Mouse (Mus musculus) embryonic fibroblast, embryonic 13.5 days (primary cell): ENCODE measurements around the gene Gpr137.

Experiments used
- CTCF ChIP-seq: IDR thresholded peaks from 2 replicates; pipeline ENCODE4 v1.5.1; 2011; ENCODE audit warnings: mild to moderate bottlenecking, control low read depth, low read length, moderate library complexity, borderline replicate concordance; ENCODE audit not compliant: insufficient read depth
- POLR2A ChIP-seq: IDR thresholded peaks from 2 replicates; pipeline ENCODE4 v1.6.1; 2011; ENCODE audit warnings: low read depth, mild to moderate bottlenecking, control low read depth, low read length, moderate library complexity

DNA sequence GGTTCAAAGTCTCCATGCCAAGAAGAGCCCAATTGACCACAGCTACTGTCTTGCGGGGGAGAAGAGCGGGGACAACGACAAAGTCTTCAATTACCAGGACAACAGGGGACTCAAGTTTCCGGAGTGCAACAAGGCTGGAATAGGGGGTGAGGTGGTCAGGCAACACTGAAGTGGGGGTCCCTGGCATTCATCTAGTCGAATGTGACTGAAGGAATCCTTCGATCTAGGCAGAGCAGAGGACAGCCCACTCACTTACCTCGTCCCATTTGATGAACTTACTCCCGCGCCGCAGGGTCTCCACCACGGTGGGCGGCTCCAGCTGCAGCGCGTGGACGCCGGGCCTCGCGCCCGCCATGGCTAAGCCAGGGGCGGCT lies 27.0 kb upstream of the Gpr137 start:
- TF ChIP-seq POLR2A, result no peak
- TF ChIP-seq CTCF, result no peak
